Mouse (Mus musculus) liver, embryonic 14.5 days (tissue): ENCODE measurements at regions not wholly inside any gene's neighbourhood (a gene's known extent, or its start where the extent isn't known, plus 50 kb on each side); places are given as distances from the start of the nearest gene placed in this dataset.

Experiments
- CTCF ChIP-seq: IDR thresholded peaks from 2 replicates; pipeline ENCODE4 v1.5.1; 2016; ENCODE audit warnings: antibody characterized with exemption, low read depth, control low read depth
- EP300 ChIP-seq: IDR thresholded peaks from 2 replicates; pipeline ENCODE4 v1.6.1; 2016; ENCODE audit warnings: antibody characterized with exemption, low read depth

DNA sequence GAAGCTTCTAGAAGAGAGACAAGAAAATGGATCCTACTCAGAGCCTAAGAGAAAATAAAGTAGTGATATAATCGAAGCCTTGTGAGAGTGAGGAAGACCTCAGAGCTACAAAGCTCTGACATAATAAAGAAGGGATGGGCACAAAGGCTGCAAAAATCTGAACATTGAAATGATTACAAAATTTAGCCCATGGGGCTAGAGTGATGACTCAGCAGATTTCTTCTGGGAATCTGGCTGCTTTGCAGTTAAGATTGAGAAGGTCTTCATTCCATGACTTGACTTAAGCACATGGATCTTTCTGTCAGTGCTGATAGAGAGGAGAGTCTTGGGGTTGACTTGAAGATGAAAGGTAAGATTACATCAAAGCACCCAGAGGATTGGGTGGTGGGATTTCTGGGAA lies 633.3 kb upstream of the Gm19410 start:
- TF ChIP-seq CTCF (no peak), EP300 (no peak)
